Mouse (Mus musculus): ENCODE measurements around the gene March8. TPM values are rescaled to one million over a fixed set of nuclear protein-coding genes. Genes with fewer than 3 reads are reported as not detected.

March8 gene
- total and polyA plus RNA-seq, 3 experiments, result 22.7 to 24.9 TPM; not detected in 1

GRCm38 (mm10) chr6:116380157-116380556, 42.3 kb downstream of the March8 start:
- Histone ChIP-seq H3K4me1 (ENCODE audit: control insufficient read depth in 1 of 2, insufficient read depth in 2 of 2, low read length in 2 of 2) (peaks cover 0 to 5% of the 10 kb centered on the region in 2 experiments; a peak in 3 of 4 replicates), H3K79me2 (ENCODE audit: control insufficient read depth, insufficient read depth, low read length, poor library complexity) (no peaks in the 10 kb centered on the region), H3K9ac (ENCODE audit: control insufficient read depth, low read depth, low read length, poor library complexity, severe bottlenecking) (no peak overlapping the region), H3K27me3 (ENCODE audit: control insufficient read depth in 1 of 2, insufficient read depth in 2 of 2, low read length in 2 of 2) (no peaks in the 10 kb centered on the region), H3K27ac (ENCODE audit: control insufficient read depth, low read depth, low read length) (no peak overlapping the region), H3K36me3 (ENCODE audit: control insufficient read depth in 1 of 2, insufficient read depth in 2 of 2, low read length in 2 of 2) (peaks cover 2 to 6% of the 10 kb centered on the region in 2 experiments), H3K4me3 (ENCODE audit: control insufficient read depth in 1 of 2, insufficient read depth in 1 of 2, low read depth in 2 of 2, low read length in 2 of 2) (no peak overlapping the region), H3K9me3 (replicated peaks; ENCODE audit: insufficient read depth, low read length) (no peaks in the 10 kb centered on the region)
- TF ChIP-seq ZMIZ1 (IDR thresholded peaks at IDR 0.05; ENCODE audit: low read depth, low read length) (no peak), KAT2A (conservative IDR thresholded peaks at IDR 0.05; ENCODE audit: low read depth, low read length) (no peak), MYC (IDR thresholded peaks at IDR 0.05; ENCODE audit: low read depth, low read length) (no peak), POLR2A (IDR thresholded peaks at IDR 0.05; ENCODE audit: control insufficient read depth in 1 of 2, insufficient read depth in 1 of 2, low read depth in 1 of 2, low read length in 2 of 2, poor library complexity in 1 of 2) (no peak), ZKSCAN1 (IDR thresholded peaks at IDR 0.05; ENCODE audit: low read depth, low read length) (no peak), ZC3H11A (IDR thresholded peaks at IDR 0.05; ENCODE audit: low read depth, low read length) (no peak), MAZ (IDR thresholded peaks at IDR 0.05; ENCODE audit: low read depth, low read length) (no peak)
- DNase-seq (ENCODE audit: low read depth, low spot score), result no peak

- Histone ChIP-seq H3K9ac (ENCODE audit: control insufficient read depth, low read depth, low read length, poor library complexity, severe bottlenecking) (no peak overlapping the region), H3K27ac (ENCODE audit: control insufficient read depth, low read depth, low read length) (no peak overlapping the region), H3K4me3 (ENCODE audit: control insufficient read depth in 1 of 2, insufficient read depth in 1 of 2, low read depth in 2 of 2, low read length in 2 of 2) (no peak overlapping the region), H3K9me3 (replicated peaks; ENCODE audit: insufficient read depth, low read length) (no peaks in the 10 kb centered on the region), H3K79me2 (ENCODE audit: control insufficient read depth, insufficient read depth, low read length, poor library complexity) (no peaks in the 10 kb centered on the region), H3K36me3 (ENCODE audit: control insufficient read depth in 1 of 2, insufficient read depth in 2 of 2, low read length in 2 of 2) (peaks cover 2 to 3% of the 10 kb centered on the region in 2 experiments), H3K4me1 (ENCODE audit: control insufficient read depth in 1 of 2, insufficient read depth in 2 of 2, low read length in 2 of 2) (peaks cover 0 to 5% of the 10 kb centered on the region in 2 experiments; a peak in 3 of 4 replicates), H3K27me3 (ENCODE audit: control insufficient read depth in 1 of 2, insufficient read depth in 2 of 2, low read length in 2 of 2) (no peaks in the 10 kb centered on the region)
- no peak for TF ChIP-seq RCOR1 (IDR thresholded peaks at IDR 0.05; ENCODE audit: low read depth, low read length)
- no peak for TF ChIP-seq SIN3A (IDR thresholded peaks at IDR 0.05; ENCODE audit: low read length)
- no peak for TF ChIP-seq MEF2A (IDR thresholded peaks at IDR 0.05; ENCODE audit: extremely low read depth, insufficient replicate concordance, low read depth, low read length, poor library complexity, severe bottlenecking)
- TF ChIP-seq USF2 (IDR thresholded peaks at IDR 0.05; ENCODE audit: borderline replicate concordance in 1 of 2, insufficient read depth in 1 of 2, low read depth in 1 of 2, low read length in 2 of 2), result no peak
- TF ChIP-seq MAZ (IDR thresholded peaks at IDR 0.05; ENCODE audit: low read depth, low read length), result no peak
- no peak for TF ChIP-seq SMC3 (IDR thresholded peaks at IDR 0.05; ENCODE audit: low read depth, low read length)
- no peak for TF ChIP-seq HCFC1 (IDR thresholded peaks at IDR 0.05; ENCODE audit: low read depth, low read length)
- no peak for TF ChIP-seq ZMIZ1 (IDR thresholded peaks at IDR 0.05; ENCODE audit: low read depth, low read length)
- TF ChIP-seq BHLHE40 (IDR thresholded peaks at IDR 0.05; ENCODE audit: borderline replicate concordance, low read depth, low read length), result no peak
- TF ChIP-seq ELF1 (IDR thresholded peaks at IDR 0.05; ENCODE audit: low read depth, low read length), result no peak
- TF ChIP-seq ETS1 (IDR thresholded peaks at IDR 0.05; ENCODE audit: low read depth, low read length), result no peak
- TF ChIP-seq POLR2AphosphoS5 (IDR thresholded peaks at IDR 0.05; ENCODE audit: borderline replicate concordance, low read depth, low read length), result no peak
- TF ChIP-seq MYC (IDR thresholded peaks at IDR 0.05; ENCODE audit: low read depth, low read length), result no peak
- no peak for TF ChIP-seq POLR2A (IDR thresholded peaks at IDR 0.05; ENCODE audit: control insufficient read depth in 1 of 2, insufficient read depth in 1 of 2, low read depth in 1 of 2, low read length in 2 of 2, poor library complexity in 1 of 2)
- no peak for TF ChIP-seq USF1 (IDR thresholded peaks at IDR 0.05; ENCODE audit: low read depth, low read length)
- TF ChIP-seq GATA1 (IDR thresholded peaks at IDR 0.05; ENCODE audit: low read depth, low read length), result no peak
- no peak for TF ChIP-seq CHD2 (IDR thresholded peaks at IDR 0.05; ENCODE audit: low read length)
- TF ChIP-seq EP300 (IDR thresholded peaks at IDR 0.05; ENCODE audit: low read depth in 1 of 2, low read length in 2 of 2), result no peak
- no peak for TF ChIP-seq TBP (IDR thresholded peaks at IDR 0.05; ENCODE audit: low read depth, low read length)
- DNase-seq (ENCODE audit: low read depth, low spot score), result no peak
Measured at GRCm38 (mm10) chr6:116381605-116382004, 43.8 kb downstream of the March8 start.

All from MEL (cell line).